Mouse (Mus musculus): ENCODE measurements around the gene Atf7. TPM values are rescaled to one million over a fixed set of nuclear protein-coding genes. Genes with fewer than 3 reads are reported as not detected.

Atf7 gene
- polyA plus RNA-seq, 1 experiment, result 140 TPM

- no peaks in the 10 kb centered on the region for H3K27me3 ChIP-seq (ENCODE audit: control insufficient read depth, insufficient read depth, low read length)
- no peak for TF ChIP-seq CTCF (IDR thresholded peaks at IDR 0.05; ENCODE audit: borderline replicate concordance, control insufficient read depth, extremely low read depth, insufficient read depth, low read length, poor library complexity)
- TF ChIP-seq POLR2A (IDR thresholded peaks at IDR 0.05; ENCODE audit: control insufficient read depth, extremely low read depth, insufficient read depth, low read length, poor library complexity), result no peak
- H3K27ac ChIP-seq (ENCODE audit: control insufficient read depth, insufficient read depth, low read length), result no peak overlapping the region
- H3K4me1 ChIP-seq (replicated peaks; ENCODE audit: control insufficient read depth, insufficient read depth, low read length), result no peaks in the 10 kb centered on the region
- WGBS, result 94% methylated on average over 4 of the region's 4 CpGs
- no peak for DNase-seq
- H3K36me3 ChIP-seq (ENCODE audit: control insufficient read depth, insufficient read depth, low read length), result peaks cover 54% of the 10 kb centered on the region
- H3K4me3 ChIP-seq (ENCODE audit: control insufficient read depth, insufficient read depth, low read length), result no peak overlapping the region
Observed at GRCm38 (mm10) chr15:102544801-102545200, 80.5 kb downstream of the Atf7 start.

- Histone ChIP-seq H3K4me1 (replicated peaks; ENCODE audit: control insufficient read depth, insufficient read depth, low read length) (no peaks in the 10 kb centered on the region), H3K4me3 (ENCODE audit: control insufficient read depth, insufficient read depth, low read length) (no peak overlapping the region), H3K36me3 (ENCODE audit: control insufficient read depth, insufficient read depth, low read length) (peaks cover 66% of the 10 kb centered on the region), H3K27me3 (ENCODE audit: control insufficient read depth, insufficient read depth, low read length) (no peaks in the 10 kb centered on the region), H3K27ac (ENCODE audit: control insufficient read depth, insufficient read depth, low read length) (no peak overlapping the region)
- 97% methylated on average over 7 of the region's 7 CpGs for WGBS
- no peak for DNase-seq
- TF ChIP-seq CTCF (IDR thresholded peaks at IDR 0.05; ENCODE audit: borderline replicate concordance, control insufficient read depth, extremely low read depth, insufficient read depth, low read length, poor library complexity) (no peak), POLR2A (IDR thresholded peaks at IDR 0.05; ENCODE audit: control insufficient read depth, extremely low read depth, insufficient read depth, low read length, poor library complexity) (no peak)
Observed at GRCm38 (mm10) chr15:102533926-102534325, 91.3 kb downstream of the Atf7 start.

GRCm38 (mm10) chr15:102532106-102532900 is 93.0 kb downstream of the Atf7 start:
- H3K4me1 ChIP-seq (replicated peaks; ENCODE audit: control insufficient read depth, insufficient read depth, low read length), result peaks cover 3% of the 10 kb centered on the region; the same call in 1 of the 2 replicates
- no peaks in the 10 kb centered on the region for H3K27me3 ChIP-seq (ENCODE audit: control insufficient read depth, insufficient read depth, low read length)
- 98% methylated on average over 3 of the region's 3 CpGs for WGBS
- DNase-seq, result no peak
- peaks cover 62% of the 10 kb centered on the region for H3K36me3 ChIP-seq (ENCODE audit: control insufficient read depth, insufficient read depth, low read length)
- H3K27ac ChIP-seq (ENCODE audit: control insufficient read depth, insufficient read depth, low read length), result no peak overlapping the region
- no peak for TF ChIP-seq CTCF (IDR thresholded peaks at IDR 0.05; ENCODE audit: borderline replicate concordance, control insufficient read depth, extremely low read depth, insufficient read depth, low read length, poor library complexity)
- TF ChIP-seq POLR2A (IDR thresholded peaks at IDR 0.05; ENCODE audit: control insufficient read depth, extremely low read depth, insufficient read depth, low read length, poor library complexity), result no peak
- no peak overlapping the region for H3K4me3 ChIP-seq (ENCODE audit: control insufficient read depth, insufficient read depth, low read length)

GRCm38 (mm10) chr15:102531586-102531985 is 93.7 kb downstream of the Atf7 start:
- H3K4me1 ChIP-seq (replicated peaks; ENCODE audit: control insufficient read depth, insufficient read depth, low read length), result peaks cover 4% of the 10 kb centered on the region
- no peak overlapping the region for H3K4me3 ChIP-seq (ENCODE audit: control insufficient read depth, insufficient read depth, low read length)
- 97% methylated on average over 4 of the region's 4 CpGs for WGBS
- no peak for DNase-seq
- no peaks in the 10 kb centered on the region for H3K27me3 ChIP-seq (ENCODE audit: control insufficient read depth, insufficient read depth, low read length)
- peaks cover 57% of the 10 kb centered on the region for H3K36me3 ChIP-seq (ENCODE audit: control insufficient read depth, insufficient read depth, low read length)
- no peak overlapping the region for H3K27ac ChIP-seq (ENCODE audit: control insufficient read depth, insufficient read depth, low read length)
- TF ChIP-seq CTCF (IDR thresholded peaks at IDR 0.05; ENCODE audit: borderline replicate concordance, control insufficient read depth, extremely low read depth, insufficient read depth, low read length, poor library complexity) (no peak), POLR2A (IDR thresholded peaks at IDR 0.05; ENCODE audit: control insufficient read depth, extremely low read depth, insufficient read depth, low read length, poor library complexity) (no peak)

GRCm38 (mm10) chr15:102530566-102530965 is 94.7 kb downstream of the Atf7 start:
- H3K27ac ChIP-seq (ENCODE audit: control insufficient read depth, insufficient read depth, low read length), result no peak overlapping the region
- H3K27me3 ChIP-seq (ENCODE audit: control insufficient read depth, insufficient read depth, low read length), result no peaks in the 10 kb centered on the region
- 90% methylated on average over 4 of the region's 4 CpGs for whole genome bisulfite sequencing
- TF ChIP-seq CTCF (IDR thresholded peaks at IDR 0.05; ENCODE audit: borderline replicate concordance, control insufficient read depth, extremely low read depth, insufficient read depth, low read length, poor library complexity) (no peak), POLR2A (IDR thresholded peaks at IDR 0.05; ENCODE audit: control insufficient read depth, extremely low read depth, insufficient read depth, low read length, poor library complexity) (no peak)
- H3K4me1 ChIP-seq (replicated peaks; ENCODE audit: control insufficient read depth, insufficient read depth, low read length), result peaks cover 9% of the 10 kb centered on the region
- no peak overlapping the region for H3K4me3 ChIP-seq (ENCODE audit: control insufficient read depth, insufficient read depth, low read length)
- no peak for DNase-seq
- H3K36me3 ChIP-seq (ENCODE audit: control insufficient read depth, insufficient read depth, low read length), result peaks cover 47% of the 10 kb centered on the region

GRCm38 (mm10) chr15:102528396-102528795 is 96.9 kb downstream of the Atf7 start:
- DNase-seq, result no peak
- no peak overlapping the region for H3K27ac ChIP-seq (ENCODE audit: control insufficient read depth, insufficient read depth, low read length)
- H3K27me3 ChIP-seq (ENCODE audit: control insufficient read depth, insufficient read depth, low read length), result no peaks in the 10 kb centered on the region
- H3K36me3 ChIP-seq (ENCODE audit: control insufficient read depth, insufficient read depth, low read length), result peaks cover 36% of the 10 kb centered on the region
- WGBS, result 100% methylated on average over 1 of the region's 1 CpGs
- no peak for TF ChIP-seq POLR2A (IDR thresholded peaks at IDR 0.05; ENCODE audit: control insufficient read depth, extremely low read depth, insufficient read depth, low read length, poor library complexity)
- no peak for TF ChIP-seq CTCF (IDR thresholded peaks at IDR 0.05; ENCODE audit: borderline replicate concordance, control insufficient read depth, extremely low read depth, insufficient read depth, low read length, poor library complexity)
- H3K4me3 ChIP-seq (ENCODE audit: control insufficient read depth, insufficient read depth, low read length), result no peak overlapping the region
- H3K4me1 ChIP-seq (replicated peaks; ENCODE audit: control insufficient read depth, insufficient read depth, low read length), result peaks cover 13% of the 10 kb centered on the region
